Mouse (Mus musculus): Measurements from ENCODE around the gene Ttll12. TPM values are rescaled to one million over a fixed set of nuclear protein-coding genes. Genes with fewer than 3 reads are reported as not detected.

Gene Ttll12
- polyA plus RNA-seq, 1 experiment from 2014 or later = 50.7 TPM

GRCm38 (mm10) chr15:83528892-83529291 is 66.1 kb downstream of the Ttll12 start:
- Histone ChIP-seq H3K27ac (replicated peaks; ENCODE audit: low read depth, low read length) (no peak overlapping the region), H3K9me3 (ENCODE audit: control insufficient read depth, low read length) (no peaks in the 10 kb centered on the region), H3K4me2 (ENCODE audit: low read length) (no peak overlapping the region), H3K9ac (replicated peaks; ENCODE audit: low read length) (no peak overlapping the region), H3K4me1 (ENCODE audit: control insufficient read depth, insufficient read depth, low read length) (peaks cover 4% of the 10 kb centered on the region; the same call in 1 of the 2 replicates), H3K27me3 (ENCODE audit: control insufficient read depth, insufficient read depth, low read length) (peaks cover 32% of the 10 kb centered on the region), H3K4me3 (replicated peaks; ENCODE audit: low read depth, low read length) (no peak overlapping the region), H3K36me3 (ENCODE audit: control insufficient read depth, insufficient read depth, low read length) (no peaks in the 10 kb centered on the region)
- ATAC-seq (ENCODE audit: low FRiP score, low TSS enrichment) (no peak), DNase-seq (no peak)
- 80% methylated on average over 4 of the region's 4 CpGs for WGBS

DNA sequence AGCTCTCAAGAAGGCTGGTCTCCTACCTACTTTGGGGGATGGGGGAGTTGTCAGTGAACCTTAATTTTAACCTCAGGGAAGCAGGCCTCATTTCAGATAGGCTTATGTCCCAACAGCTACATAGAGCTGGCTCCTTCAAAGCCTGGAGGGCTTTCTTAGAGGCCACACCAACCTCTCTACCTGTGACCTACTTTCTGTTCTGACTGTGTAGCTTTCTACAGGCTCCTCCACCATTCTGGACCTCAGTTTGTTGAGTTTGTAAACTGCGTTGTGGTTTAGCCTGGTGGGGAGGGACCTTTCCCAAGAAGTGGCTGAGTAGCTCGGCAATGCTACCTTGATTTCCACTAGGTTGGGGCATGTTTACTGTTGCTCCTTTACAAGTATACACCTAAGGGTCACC is 67.2 kb downstream of the Ttll12 start:
- no peaks in the 10 kb centered on the region for H3K9me3 ChIP-seq (ENCODE audit: control insufficient read depth, low read length)
- no peak for ATAC-seq (ENCODE audit: low FRiP score, low TSS enrichment)
- H3K4me1 ChIP-seq (ENCODE audit: control insufficient read depth, insufficient read depth, low read length) = peaks cover 4% of the 10 kb centered on the region; the same call in 1 of the 2 replicates
- H3K9ac ChIP-seq (replicated peaks; ENCODE audit: low read length) = no peak overlapping the region
- no peak overlapping the region for H3K4me2 ChIP-seq (ENCODE audit: low read length)
- WGBS = 74% methylated on average over 2 of the region's 2 CpGs
- DNase-seq = no peak
- H3K27ac ChIP-seq (replicated peaks; ENCODE audit: low read depth, low read length) = no peak overlapping the region
- peaks cover 32% of the 10 kb centered on the region for H3K27me3 ChIP-seq (ENCODE audit: control insufficient read depth, insufficient read depth, low read length)
- no peaks in the 10 kb centered on the region for H3K36me3 ChIP-seq (ENCODE audit: control insufficient read depth, insufficient read depth, low read length)
- no peak overlapping the region for H3K4me3 ChIP-seq (replicated peaks; ENCODE audit: low read depth, low read length)

DNA sequence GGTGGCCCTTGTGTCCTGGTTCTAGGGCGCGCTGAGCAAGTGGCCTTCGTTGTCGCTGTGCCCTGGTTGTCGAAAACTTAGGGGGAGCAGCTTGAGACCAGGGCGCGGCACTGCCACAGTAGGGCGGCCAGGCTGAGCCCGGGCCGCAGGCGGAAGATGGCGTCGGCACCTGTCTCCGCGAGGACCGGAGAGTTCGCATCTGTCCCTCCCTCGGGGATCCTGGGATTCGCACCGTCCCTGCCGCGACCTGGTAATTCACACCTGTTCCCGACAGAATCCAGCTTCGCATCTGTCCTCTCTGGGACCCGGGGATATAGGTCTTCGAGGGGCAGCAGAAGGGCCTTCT is 67.9 kb downstream of the Ttll12 start:
- Histone ChIP-seq H3K9ac (replicated peaks; ENCODE audit: low read length) (peak overlapping the region; percentile 42; the same call in 1 of the 2 replicates), H3K36me3 (ENCODE audit: control insufficient read depth, insufficient read depth, low read length) (no peaks in the 10 kb centered on the region), H3K27me3 (ENCODE audit: control insufficient read depth, insufficient read depth, low read length) (peaks cover 32% of the 10 kb centered on the region), H3K9me3 (ENCODE audit: control insufficient read depth, low read length) (no peaks in the 10 kb centered on the region), H3K4me1 (ENCODE audit: control insufficient read depth, insufficient read depth, low read length) (peaks cover 4% of the 10 kb centered on the region; the same call in 1 of the 2 replicates), H3K4me3 (replicated peaks; ENCODE audit: low read depth, low read length) (peak overlapping the region; percentile 42), H3K4me2 (ENCODE audit: low read length) (peak overlapping the region; percentile 87), H3K27ac (replicated peaks; ENCODE audit: low read depth, low read length) (no peak overlapping the region)
- ATAC-seq (ENCODE audit: low FRiP score, low TSS enrichment) (no peak), DNase-seq (peak; percentile 42)
- WGBS = under 1% methylated on average over 26 of the region's 26 CpGs

- H3K27ac ChIP-seq (replicated peaks; ENCODE audit: low read depth, low read length) = no peak within 1 kb of the TSS
- no peaks in the 10 kb centered on the region for H3K9me3 ChIP-seq (ENCODE audit: control insufficient read depth, low read length)
- no peaks in the 10 kb centered on the region for H3K36me3 ChIP-seq (ENCODE audit: control insufficient read depth, insufficient read depth, low read length)
- ATAC-seq (ENCODE audit: low FRiP score, low TSS enrichment) = no peak
- peaks cover 4% of the 10 kb centered on the region; the same call in 1 of the 2 replicates for H3K4me1 ChIP-seq (ENCODE audit: control insufficient read depth, insufficient read depth, low read length)
- DNase-seq = peak; percentile 70
- peak within 1 kb of the TSS; percentile 87 for H3K4me2 ChIP-seq (ENCODE audit: low read length)
- under 1% methylated on average over 45 of the region's 45 CpGs for WGBS
- peak within 1 kb of the TSS; percentile 42 for H3K4me3 ChIP-seq (replicated peaks; ENCODE audit: low read depth, low read length)
- peaks cover 32% of the 10 kb centered on the region for H3K27me3 ChIP-seq (ENCODE audit: control insufficient read depth, insufficient read depth, low read length)
- peak within 1 kb of the TSS; percentile 42; the same call in 1 of the 2 replicates for H3K9ac ChIP-seq (replicated peaks; ENCODE audit: low read length)
These were observed 68.4 kb downstream of the Ttll12 start, which contains the start of gene Bik for GRCm38 (mm10) chr15:83526424-83527091. Bik (plus strand) TSS chr15:83526862.

Other genes starting within 250 kb of the Ttll12 start
- gene Arfgap3, start 244.9 kb downstream of the Ttll12 start, polyA plus RNA-seq (2014; fragmentation: Nextera tagmentation; extraction: Ambion mirVana) = 42.2 and 45.0 TPM in 2 replicates
- gene Pacsin2, start 130.6 kb downstream of the Ttll12 start, polyA plus RNA-seq (2014; fragmentation: Nextera tagmentation; extraction: Ambion mirVana) = 14.5 and 17.7 TPM in 2 replicates
- gene Ttll1, start 84.3 kb downstream of the Ttll12 start, polyA plus RNA-seq (2014; fragmentation: Nextera tagmentation; extraction: Ambion mirVana) = 63.5 and 80.1 TPM in 2 replicates
- gene Bik, start 68.3 kb downstream of the Ttll12 start, polyA plus RNA-seq (2014; fragmentation: Nextera tagmentation; extraction: Ambion mirVana) = 0.30 and 0.49 TPM in 2 replicates
- gene Tspo, start 31.6 kb downstream of the Ttll12 start, polyA plus RNA-seq (2014; fragmentation: Nextera tagmentation; extraction: Ambion mirVana) = 3.4 and 12.2 TPM in 2 replicates
- 30.3 and 36.2 TPM in 2 replicates for gene Mcat, start 31.4 kb downstream of the Ttll12 start, polyA plus RNA-seq (2014; fragmentation: Nextera tagmentation; extraction: Ambion mirVana)
- gene Scube1, start 129.9 kb upstream of the Ttll12 start, polyA plus RNA-seq (2014; fragmentation: Nextera tagmentation; extraction: Ambion mirVana) = 10.2 and 13.5 TPM in 2 replicates
- 16.5 and 16.9 TPM in 2 replicates for gene Mpped1, start 184.3 kb upstream of the Ttll12 start, polyA plus RNA-seq (2014; fragmentation: Nextera tagmentation; extraction: Ambion mirVana)